Mouse (Mus musculus) B cell, adult 67 days (primary cell): ENCODE results near the gene Ttc8. TPM values are rescaled to one million over a fixed set of nuclear protein-coding genes. Genes with fewer than 3 reads are reported as not detected.

Experiments
- total RNA-seq, 2 experiments: library from RNA; stranded (reverse); gene quantifications; 4 replicates each; pipeline ENCODE4 v1.2.4; 2023

Ttc8 gene
- total RNA-seq: 1 to 10 TPM; 3.3 to 7.3 TPM

GRCm38 (mm10) chr12:98920194-98920991, at the start of gene Ttc8:
TSS of gene Ttc8 (plus strand) at chr12:98920574.

GRCm38 (mm10) chr12:98900881-98901801, 19.2 kb upstream of the Ttc8 start, which contains the start of gene Eml5:
TSS of gene Eml5 (minus strand) at chr12:98901484.

Other genes starting within 250 kb of the Ttc8 start
- 1 to 10 TPM; 4.4 to 6.9 TPM for gene Ptpn21, start 183.2 kb upstream of the Ttc8 start, total RNA-seq
- gene Zc3h14, start 173.6 kb upstream of the Ttc8 start, total RNA-seq: 100 to 1,000 TPM in 1 of 2 experiments, 10 to 100 TPM in 1; 100.0 to 104 TPM
- 10 to 100 TPM; 25.9 to 27.5 TPM for gene Eml5, start 19.1 kb upstream of the Ttc8 start, total RNA-seq